Mouse (Mus musculus): ENCODE results near the gene Prkca. TPM values are rescaled to one million over a fixed set of nuclear protein-coding genes. Genes with fewer than 3 reads are reported as not detected.

Gene Prkca
- polyA plus RNA-seq, 1 experiment = 2.8 TPM

- H3K36me3 ChIP-seq (ENCODE audit: control insufficient read depth, insufficient read depth, low read length, poor library complexity, severe bottlenecking) = no peaks in the 10 kb centered on the region
- no peaks in the 10 kb centered on the region for H3K9me3 ChIP-seq (replicated peaks; ENCODE audit: control insufficient read depth, insufficient read depth, low read length, poor library complexity, severe bottlenecking)
- H3K4me3 ChIP-seq (ENCODE audit: low read depth, low read length) = no peak overlapping the region
- no peaks in the 10 kb centered on the region for H3K4me1 ChIP-seq (ENCODE audit: control insufficient read depth, insufficient read depth, low read length)
- H3K27ac ChIP-seq (ENCODE audit: insufficient read depth, low read length) = no peak overlapping the region
- H3K9ac ChIP-seq (ENCODE audit: low read depth, poor library complexity, severe bottlenecking) = no peak overlapping the region
- no peaks in the 10 kb centered on the region for H3K27me3 ChIP-seq (ENCODE audit: control insufficient read depth, insufficient read depth, low read length, poor library complexity, severe bottlenecking)
- no peak for TF ChIP-seq EP300 (IDR thresholded peaks at IDR 0.05; ENCODE audit: insufficient read depth, low read depth, low read length)
- no peak for TF ChIP-seq CTCF (IDR thresholded peaks at IDR 0.05; ENCODE audit: low read depth, low read length)
- no peak for TF ChIP-seq POLR2A (IDR thresholded peaks at IDR 0.05; ENCODE audit: insufficient read depth, low read length)
Observed at GRCm38 (mm10) chr11:108230101-108230500, 113.6 kb downstream of the Prkca start.

DNA sequence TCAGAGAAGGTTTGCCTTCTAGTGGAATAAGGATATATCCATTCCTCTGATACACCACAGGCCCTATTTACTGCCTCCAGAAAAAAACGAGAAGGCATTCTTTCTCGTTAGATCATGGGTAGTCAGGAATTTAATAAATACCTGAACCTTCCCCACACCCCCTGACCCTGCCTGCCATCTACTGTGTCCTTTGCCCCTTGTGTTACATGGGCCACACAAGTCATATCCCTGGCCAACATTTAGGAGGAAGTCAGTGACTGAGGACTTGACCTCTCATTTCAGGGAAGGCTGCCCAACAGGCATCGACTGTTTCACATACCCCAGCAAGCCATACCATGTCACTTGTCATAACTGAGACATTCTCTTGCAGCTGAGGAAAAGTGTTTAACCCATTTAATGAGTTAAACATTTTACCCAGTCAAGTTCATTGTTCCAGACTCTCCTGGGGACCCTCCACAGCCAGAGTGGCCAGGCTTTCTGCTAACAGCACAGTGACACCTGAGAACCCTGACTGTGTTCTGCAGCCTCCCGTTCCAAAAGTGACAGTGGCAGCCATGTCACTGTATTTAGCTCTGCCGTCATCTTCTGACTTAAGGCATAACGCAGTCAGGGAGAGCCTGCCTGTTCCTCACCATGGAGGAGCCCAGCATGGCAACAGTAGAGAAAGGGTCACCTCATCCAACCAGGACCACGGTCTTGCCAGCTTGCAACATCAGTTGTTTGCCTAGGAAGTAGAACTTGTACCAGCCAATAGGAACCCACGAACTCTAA, 114.4 kb downstream of the Prkca start:
- no peak for TF ChIP-seq CTCF (IDR thresholded peaks at IDR 0.05; ENCODE audit: low read depth, low read length)
- TF ChIP-seq POLR2A (IDR thresholded peaks at IDR 0.05; ENCODE audit: insufficient read depth, low read length) = no peak
- no peak for TF ChIP-seq EP300 (IDR thresholded peaks at IDR 0.05; ENCODE audit: insufficient read depth, low read depth, low read length)
- no peak overlapping the region for H3K9ac ChIP-seq (ENCODE audit: low read depth, poor library complexity, severe bottlenecking)
- H3K27me3 ChIP-seq (ENCODE audit: control insufficient read depth, insufficient read depth, low read length, poor library complexity, severe bottlenecking) = no peaks in the 10 kb centered on the region
- no peaks in the 10 kb centered on the region for H3K36me3 ChIP-seq (ENCODE audit: control insufficient read depth, insufficient read depth, low read length, poor library complexity, severe bottlenecking)
- no peak overlapping the region for H3K27ac ChIP-seq (ENCODE audit: insufficient read depth, low read length)
- H3K4me3 ChIP-seq (ENCODE audit: low read depth, low read length) = no peak overlapping the region
- H3K9me3 ChIP-seq (replicated peaks; ENCODE audit: control insufficient read depth, insufficient read depth, low read length, poor library complexity, severe bottlenecking) = no peaks in the 10 kb centered on the region
- no peaks in the 10 kb centered on the region for H3K4me1 ChIP-seq (ENCODE audit: control insufficient read depth, insufficient read depth, low read length)

DNA sequence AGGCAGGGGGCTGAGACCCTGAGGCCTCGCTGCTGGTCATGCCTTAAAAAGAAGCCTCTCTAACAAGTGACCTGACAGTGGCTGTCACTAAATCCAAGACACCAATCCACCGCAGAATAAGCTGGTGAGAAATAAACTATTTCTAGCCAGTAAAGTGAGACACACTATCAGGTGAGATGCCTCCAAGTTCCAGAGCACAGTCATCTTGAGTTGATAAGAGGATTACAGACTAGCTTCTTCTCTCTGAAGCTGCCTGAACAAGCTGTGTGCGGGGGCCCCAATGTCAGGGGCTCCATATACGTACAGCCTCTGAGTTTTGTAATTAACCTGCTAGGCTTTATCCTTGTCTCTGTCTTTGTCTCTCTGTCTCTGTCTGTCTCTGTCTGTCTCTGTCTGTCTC, 115.2 kb downstream of the Prkca start:
- Histone ChIP-seq H3K9ac (ENCODE audit: low read depth, poor library complexity, severe bottlenecking) (no peak overlapping the region), H3K9me3 (replicated peaks; ENCODE audit: control insufficient read depth, insufficient read depth, low read length, poor library complexity, severe bottlenecking) (no peaks in the 10 kb centered on the region), H3K36me3 (ENCODE audit: control insufficient read depth, insufficient read depth, low read length, poor library complexity, severe bottlenecking) (no peaks in the 10 kb centered on the region), H3K27me3 (ENCODE audit: control insufficient read depth, insufficient read depth, low read length, poor library complexity, severe bottlenecking) (no peaks in the 10 kb centered on the region), H3K4me3 (ENCODE audit: low read depth, low read length) (no peak overlapping the region), H3K27ac (ENCODE audit: insufficient read depth, low read length) (no peak overlapping the region), H3K4me1 (ENCODE audit: control insufficient read depth, insufficient read depth, low read length) (no peaks in the 10 kb centered on the region)
- TF ChIP-seq EP300 (IDR thresholded peaks at IDR 0.05; ENCODE audit: insufficient read depth, low read depth, low read length) (no peak), POLR2A (IDR thresholded peaks at IDR 0.05; ENCODE audit: insufficient read depth, low read length) (no peak), CTCF (IDR thresholded peaks at IDR 0.05; ENCODE audit: low read depth, low read length) (no peak)

DNA sequence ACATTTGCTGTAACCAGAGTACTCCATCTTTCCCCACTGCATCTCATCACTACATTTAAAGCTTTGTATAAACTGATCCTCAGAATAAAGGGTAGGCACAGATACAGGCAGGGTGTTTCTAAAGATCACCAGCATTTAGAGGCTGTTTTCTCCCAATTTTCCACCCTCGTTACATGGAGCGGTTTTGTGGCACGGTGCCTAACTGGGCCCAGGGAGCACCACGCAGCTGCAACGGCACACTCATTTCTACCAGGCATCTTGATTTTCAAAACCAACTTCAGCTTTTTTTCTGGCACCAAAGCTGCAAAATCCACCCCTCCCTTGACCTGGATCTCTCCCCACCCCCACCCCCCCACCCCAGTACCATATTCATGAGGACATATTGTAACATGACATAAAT, 117.5 kb downstream of the Prkca start:
- H3K36me3 ChIP-seq (ENCODE audit: control insufficient read depth, insufficient read depth, low read length, poor library complexity, severe bottlenecking) = no peaks in the 10 kb centered on the region
- H3K4me1 ChIP-seq (ENCODE audit: control insufficient read depth, insufficient read depth, low read length) = no peaks in the 10 kb centered on the region
- H3K4me3 ChIP-seq (ENCODE audit: low read depth, low read length) = no peak overlapping the region
- no peak for TF ChIP-seq CTCF (IDR thresholded peaks at IDR 0.05; ENCODE audit: low read depth, low read length)
- TF ChIP-seq EP300 (IDR thresholded peaks at IDR 0.05; ENCODE audit: insufficient read depth, low read depth, low read length) = no peak
- TF ChIP-seq POLR2A (IDR thresholded peaks at IDR 0.05; ENCODE audit: insufficient read depth, low read length) = no peak
- H3K27me3 ChIP-seq (ENCODE audit: control insufficient read depth, insufficient read depth, low read length, poor library complexity, severe bottlenecking) = no peaks in the 10 kb centered on the region
- H3K9ac ChIP-seq (ENCODE audit: low read depth, poor library complexity, severe bottlenecking) = no peak overlapping the region
- no peak overlapping the region for H3K27ac ChIP-seq (ENCODE audit: insufficient read depth, low read length)
- no peaks in the 10 kb centered on the region for H3K9me3 ChIP-seq (replicated peaks; ENCODE audit: control insufficient read depth, insufficient read depth, low read length, poor library complexity, severe bottlenecking)

DNA sequence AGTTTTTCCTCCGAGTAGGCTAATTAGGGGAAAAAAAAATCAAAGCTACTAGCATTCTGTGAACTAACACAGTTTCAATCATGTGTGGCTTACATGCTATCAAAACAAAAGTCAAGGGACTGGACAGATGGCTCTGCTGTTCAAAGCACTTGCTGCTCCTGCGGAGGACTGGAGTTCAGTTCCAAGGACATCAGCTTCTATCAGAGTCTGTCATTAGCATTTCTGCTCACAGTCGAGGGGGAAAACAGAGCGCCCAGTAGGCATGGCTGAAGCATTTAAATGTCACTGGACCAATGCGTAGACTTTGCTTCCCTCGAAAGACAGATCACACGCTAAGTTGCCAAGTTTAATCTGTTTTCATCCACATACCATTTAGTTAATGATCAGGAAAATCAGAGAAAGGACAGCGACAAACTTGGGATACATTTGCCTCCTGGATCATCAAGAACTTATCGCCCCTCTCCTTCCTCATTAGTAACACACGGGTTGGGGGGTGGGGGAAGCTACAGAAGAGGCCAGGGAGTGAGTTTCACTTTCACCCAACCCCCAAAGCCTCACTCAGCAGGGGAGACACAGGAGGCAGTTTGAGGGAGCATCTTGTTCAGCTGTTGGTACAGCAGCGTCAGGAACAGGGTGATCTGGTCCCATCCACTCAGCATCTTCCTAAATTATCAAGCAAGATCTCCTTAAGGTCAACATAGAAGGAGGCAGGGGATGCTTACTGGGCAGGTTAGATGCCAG, 119.3 kb downstream of the Prkca start:
- no peak overlapping the region for H3K9ac ChIP-seq (ENCODE audit: low read depth, poor library complexity, severe bottlenecking)
- H3K4me3 ChIP-seq (ENCODE audit: low read depth, low read length) = no peak overlapping the region
- H3K27ac ChIP-seq (ENCODE audit: insufficient read depth, low read length) = no peak overlapping the region
- no peaks in the 10 kb centered on the region for H3K27me3 ChIP-seq (ENCODE audit: control insufficient read depth, insufficient read depth, low read length, poor library complexity, severe bottlenecking)
- no peaks in the 10 kb centered on the region for H3K36me3 ChIP-seq (ENCODE audit: control insufficient read depth, insufficient read depth, low read length, poor library complexity, severe bottlenecking)
- H3K4me1 ChIP-seq (ENCODE audit: control insufficient read depth, insufficient read depth, low read length) = no peaks in the 10 kb centered on the region
- no peaks in the 10 kb centered on the region for H3K9me3 ChIP-seq (replicated peaks; ENCODE audit: control insufficient read depth, insufficient read depth, low read length, poor library complexity, severe bottlenecking)
- TF ChIP-seq CTCF (IDR thresholded peaks at IDR 0.05; ENCODE audit: low read depth, low read length) = no peak
- no peak for TF ChIP-seq EP300 (IDR thresholded peaks at IDR 0.05; ENCODE audit: insufficient read depth, low read depth, low read length)
- no peak for TF ChIP-seq POLR2A (IDR thresholded peaks at IDR 0.05; ENCODE audit: insufficient read depth, low read length)
